9 mouse cellular contexts compared by ENCODE assay signal in genomic region chr12:17021125-17021524, GRCm38 (mm10). TPM values are rescaled to one million over a fixed set of nuclear protein-coding genes. Genes with fewer than 3 reads are reported as not detected.
"Had no signal": no experiment of that assay in that cellular context is flagged by ENCODE, and none has a peak within 500 bp of the region (broad histone marks: within the 10 kb centered on the region; RNA-seq: fewer than 3 reads in every experiment).

No protein-coding gene starts in this region.

RNA-seq across cellular contexts. Expression of gene 2410004P03Rik, which starts 9.6 kb away (rescaled TPM):
- total RNA-seq: gastrocnemius, adult 18-20 months; gastrocnemius, adult 2 months; gastrocnemius, adult 8-10 months; gastrocnemius, postnatal 10 days; gastrocnemius, postnatal 14 days; gastrocnemius, postnatal 25 days; gastrocnemius, postnatal 36 days; heart, adult 8-10 months had no signal
- polyA plus RNA-seq: erythroblast, embryonic 14.5 days had no signal
